Mouse (Mus musculus): ENCODE measurements around the gene Spert. TPM values are rescaled to one million over a fixed set of nuclear protein-coding genes. Genes with fewer than 3 reads are reported as not detected.

Spert gene
- not detected in 2 replicates for polyA plus RNA-seq (2012; rRNA removed; ENCODE audit: low replicate concordance)

GRCm38 (mm10) chr14:75592978-75593377, at the start of gene Spert:
TSS of gene Spert (minus strand) at chr14:75593116.

GRCm38 (mm10) chr14:75642080-75642479, 49.2 kb upstream of the Spert start, which contains the start of gene Erich6b:
TSS of gene Erich6b (plus strand) at chr14:75642259.

Other genes with a start within 250 kb of the Spert start
- 0.09 and 0.20 TPM in 2 replicates for gene Siah3, start 137.1 kb downstream of the Spert start, polyA plus RNA-seq (2012; rRNA removed; ENCODE audit: low replicate concordance)
- not detected in 2 replicates for gene Erich6b, start 49.1 kb upstream of the Spert start, polyA plus RNA-seq (2012; rRNA removed; ENCODE audit: low replicate concordance)
- 6.7 and 9.9 TPM in 2 replicates for gene Cog3, start 161.4 kb upstream of the Spert start, polyA plus RNA-seq (2012; rRNA removed; ENCODE audit: low replicate concordance)
- gene Slc25a30, start 193.9 kb upstream of the Spert start, polyA plus RNA-seq (2012; rRNA removed; ENCODE audit: low replicate concordance): 4.3 and 8.1 TPM in 2 replicates

Data from mammary gland, adult 2 months (tissue).